Mouse (Mus musculus): ENCODE results near the gene Myom3.

Gene Myom3

DNA sequence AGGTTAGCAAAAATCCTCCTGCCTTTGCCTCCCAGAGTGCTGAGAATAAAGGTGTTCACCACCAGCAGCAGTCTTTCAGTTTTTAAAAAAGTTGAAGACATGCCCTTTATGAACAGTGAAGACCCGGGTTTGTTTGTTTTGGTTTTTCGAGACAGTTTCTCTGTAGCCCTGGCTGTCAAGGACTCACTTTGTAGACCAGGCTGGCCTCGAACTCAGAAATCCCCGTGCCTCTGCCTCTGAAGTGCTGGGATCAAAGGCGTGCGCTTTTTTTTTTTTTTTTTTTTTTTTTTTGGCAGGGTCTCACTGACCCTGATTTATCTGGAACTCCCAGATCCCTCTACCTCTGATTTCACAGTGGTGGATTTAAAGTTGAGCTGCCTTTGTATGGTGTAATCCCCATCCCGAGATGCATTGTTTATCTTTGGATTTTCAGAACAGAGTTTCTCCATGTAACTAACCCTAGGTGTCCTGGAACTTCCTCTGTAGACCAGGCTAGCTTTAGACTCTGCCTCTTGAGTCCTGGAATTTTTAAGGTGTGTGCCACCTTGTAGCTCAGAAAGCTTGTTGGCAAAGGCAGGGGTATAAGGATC, 98.2 kb downstream of the Myom3 start:
- DNase-seq = no peak
